Mouse (Mus musculus) heart, adult 2 months (tissue): ENCODE data around the gene Ptger3.

Source experiments
- CTCF ChIP-seq: fragments of 200-600 bp; IDR thresholded peaks from 2 replicates; pipeline ENCODE4 v1.8.1; 2022; ENCODE audit warnings: antibody characterized with exemption, mild to moderate bottlenecking, moderate library complexity
- EP300 ChIP-seq: fragments of 200-500 bp; IDR thresholded peaks from 2 replicates; pipeline ENCODE4 v1.6.1; 2011; ENCODE audit warnings: low read depth, low read length, control low read depth; ENCODE audit not compliant: insufficient read depth
- POLR2A ChIP-seq: fragments of 200-500 bp; IDR thresholded peaks from 2 replicates; pipeline ENCODE4 v1.6.1; 2011; ENCODE audit warnings: mild to moderate bottlenecking, low read depth, low read length, control low read depth; ENCODE audit not compliant: insufficient read depth

GRCm38 (mm10) chr3:157581755-157582154 is 15.1 kb downstream of the Ptger3 start:
- TF ChIP-seq CTCF (no peak), POLR2A (no peak), EP300 (no peak)
